Mouse (Mus musculus) T-helper 2 cell (primary cell): ENCODE data around the gene Galntl6.
"Not testable (repeated sequence)": the region's sequence is repeated elsewhere in the genome, so short reads cannot be mapped to it uniquely, and the experiment has no call there.

Experiments used
- in situ Hi-C: fragments of 300-600 bp; cut with MboI, MseI; formaldehyde crosslinking; loops from one replicate; pipeline ENCODE4 v1.15.1; 2025; ENCODE audit warnings: high pct_unique_total_duplicates

Gene Galntl6

GRCm38 (mm10) chr8:58604751-58605150 lies 307.7 kb downstream of the Galntl6 start:
- in situ Hi-C loops, result no loop called here

GRCm38 (mm10) chr8:58597834-58598233 lies 314.6 kb downstream of the Galntl6 start:
- in situ Hi-C loops, result no loop called here

- in situ Hi-C loops, result no loop called here
Measured at GRCm38 (mm10) chr8:58575346-58575745, 337.1 kb downstream of the Galntl6 start.

GRCm38 (mm10) chr8:58568086-58568485 lies 344.4 kb downstream of the Galntl6 start:
- in situ Hi-C loops, result no loop called here

GRCm38 (mm10) chr8:58566115-58566514 lies 346.3 kb downstream of the Galntl6 start:
- in situ Hi-C loops, result no loop called here

- in situ Hi-C loops, result no loop called here
Measured at GRCm38 (mm10) chr8:58535781-58536180, 376.7 kb downstream of the Galntl6 start.

GRCm38 (mm10) chr8:58534631-58535030 lies 377.8 kb downstream of the Galntl6 start:
- in situ Hi-C loops, result no loop called here

GRCm38 (mm10) chr8:58523443-58523842 lies 389.0 kb downstream of the Galntl6 start:
- in situ Hi-C loops, result no loop called here

- in situ Hi-C loops, result no loop called here
Measured at GRCm38 (mm10) chr8:58521932-58522331, 390.5 kb downstream of the Galntl6 start.

GRCm38 (mm10) chr8:58510516-58510915 lies 401.9 kb downstream of the Galntl6 start:
- in situ Hi-C loops, result no loop called here

GRCm38 (mm10) chr8:58509051-58509450 lies 403.4 kb downstream of the Galntl6 start:
- in situ Hi-C loops, result no loop called here

GRCm38 (mm10) chr8:58487099-58487498 lies 425.3 kb downstream of the Galntl6 start:
- in situ Hi-C loops, result no loop called here

GRCm38 (mm10) chr8:58463342-58463741 lies 449.1 kb downstream of the Galntl6 start:
- in situ Hi-C loops, result not testable (repeated sequence)

- in situ Hi-C loops, result no loop called here
Measured at GRCm38 (mm10) chr8:58442696-58443095, 469.7 kb downstream of the Galntl6 start.

- in situ Hi-C loops, result no loop called here
Measured at GRCm38 (mm10) chr8:58418481-58418880, 494.0 kb downstream of the Galntl6 start.

GRCm38 (mm10) chr8:58417551-58417950 lies 494.9 kb downstream of the Galntl6 start:
- in situ Hi-C loops, result no loop called here

- in situ Hi-C loops, result no loop called here
Measured at GRCm38 (mm10) chr8:58396500-58396899, 515.9 kb downstream of the Galntl6 start.

GRCm38 (mm10) chr8:58395879-58396278 lies 516.6 kb downstream of the Galntl6 start:
- in situ Hi-C loops, result no loop called here

GRCm38 (mm10) chr8:58372389-58372788 lies 540.1 kb downstream of the Galntl6 start:
- in situ Hi-C loops, result loop anchor here (25.0 kb wide), 1 partner anchor 1085 kb away; no protein-coding TSS in a partner anchor

GRCm38 (mm10) chr8:58371979-58372378 lies 540.5 kb downstream of the Galntl6 start:
- in situ Hi-C loops, result loop anchor here (25.0 kb wide), 1 partner anchor 1085 kb away; no protein-coding TSS in a partner anchor

- in situ Hi-C loops, result loop anchor here (10.0 kb wide), 1 partner anchor 576 kb away; no protein-coding TSS in a partner anchor
Measured at GRCm38 (mm10) chr8:58331151-58331550, 581.3 kb downstream of the Galntl6 start.

GRCm38 (mm10) chr8:58313482-58313881 lies 599.0 kb downstream of the Galntl6 start:
- in situ Hi-C loops, result no loop called here

- in situ Hi-C loops, result no loop called here
Measured at GRCm38 (mm10) chr8:58291487-58291886, 621.0 kb downstream of the Galntl6 start.

- in situ Hi-C loops, result no loop called here
Measured at GRCm38 (mm10) chr8:58290080-58290479, 622.4 kb downstream of the Galntl6 start.
